Mouse (Mus musculus): Measurements from ENCODE around the gene Glipr1.
"Not testable (repeated sequence)": the region's sequence is repeated elsewhere in the genome, so short reads cannot be mapped to it uniquely, and the experiment has no call there.

Glipr1 gene

DNA sequence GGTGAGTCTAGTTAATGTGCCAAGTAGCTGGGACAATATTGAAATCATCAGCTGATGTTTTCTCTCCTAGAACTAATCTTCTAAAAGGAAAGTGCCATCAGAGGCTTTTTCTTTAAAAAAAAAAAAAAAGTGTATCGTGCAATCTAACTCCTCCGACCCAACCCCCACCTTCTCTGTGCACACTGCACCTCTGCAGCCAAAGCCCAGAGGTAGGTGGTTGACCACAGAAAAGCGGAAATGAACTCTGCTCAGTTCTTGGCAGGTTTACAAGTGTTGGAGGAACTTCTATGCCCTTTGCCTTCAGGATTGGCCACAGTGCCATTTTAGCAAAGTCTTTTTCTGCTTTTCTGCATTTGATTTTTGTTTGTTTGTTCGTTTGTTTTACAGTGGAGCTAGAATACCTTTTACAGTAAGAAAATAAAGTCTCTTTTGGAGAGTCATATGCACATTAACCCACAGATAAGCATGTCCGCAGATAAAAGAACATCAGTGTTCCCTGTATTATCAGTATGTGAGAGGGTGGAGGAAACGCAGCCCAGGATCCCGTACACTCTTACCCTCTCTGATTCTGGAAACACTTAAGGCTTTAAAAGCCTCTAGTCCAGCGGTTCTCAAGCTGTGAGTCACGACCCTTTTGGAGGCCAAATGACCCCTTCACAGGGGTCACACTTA lies at the start of gene Glipr1:
Glipr1 (minus strand) TSS at position 88 of the 672 bp plus-strand sequence.
- DNase-seq (ENCODE audit: low spot score in 2 of 2) = peak; percentile 81 to 87

DNA sequence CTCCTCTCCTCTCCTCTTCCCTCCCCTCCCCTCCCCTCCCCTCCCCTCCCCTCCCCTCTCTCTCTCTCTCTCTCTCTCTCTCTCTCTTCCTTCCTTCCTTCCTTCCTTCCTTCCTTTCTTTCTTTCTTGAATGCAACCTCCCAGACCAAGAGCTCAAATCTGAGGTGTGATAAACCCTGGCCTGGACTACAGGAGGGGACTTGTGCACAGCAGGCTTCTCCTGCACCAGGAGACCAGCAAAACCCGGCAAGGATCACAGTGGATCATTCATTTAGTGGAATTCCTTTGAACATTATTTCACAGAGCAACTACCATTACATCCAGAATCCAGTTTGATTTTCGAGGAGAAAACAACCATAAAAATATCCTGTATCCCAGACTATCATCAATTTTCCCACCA lies 49.5 kb upstream of the Glipr1 start:
- DNase-seq (ENCODE audit: low spot score in 2 of 2) = not testable (repeated sequence)

DNA sequence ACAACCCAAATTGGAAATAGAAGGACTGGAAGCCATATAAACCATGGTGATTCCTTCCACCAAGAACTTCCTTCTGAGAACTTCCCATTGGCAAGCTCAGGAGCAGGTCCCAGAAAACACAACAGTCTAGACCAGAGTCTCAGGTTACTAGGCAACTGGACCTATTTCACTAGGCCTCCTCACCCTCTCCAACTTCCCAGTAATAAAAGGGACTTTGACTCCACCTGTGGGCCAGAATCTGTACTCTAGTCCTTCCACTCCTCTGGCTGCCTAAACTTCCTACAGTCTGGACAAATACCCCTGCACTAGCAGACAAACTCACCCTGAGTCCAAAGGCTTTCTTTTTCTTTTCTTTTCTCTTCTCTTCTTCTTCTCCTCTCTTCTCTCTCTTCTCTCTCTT lies 48.8 kb upstream of the Glipr1 start:
- no peak for DNase-seq (ENCODE audit: low spot score in 2 of 2)

DNA sequence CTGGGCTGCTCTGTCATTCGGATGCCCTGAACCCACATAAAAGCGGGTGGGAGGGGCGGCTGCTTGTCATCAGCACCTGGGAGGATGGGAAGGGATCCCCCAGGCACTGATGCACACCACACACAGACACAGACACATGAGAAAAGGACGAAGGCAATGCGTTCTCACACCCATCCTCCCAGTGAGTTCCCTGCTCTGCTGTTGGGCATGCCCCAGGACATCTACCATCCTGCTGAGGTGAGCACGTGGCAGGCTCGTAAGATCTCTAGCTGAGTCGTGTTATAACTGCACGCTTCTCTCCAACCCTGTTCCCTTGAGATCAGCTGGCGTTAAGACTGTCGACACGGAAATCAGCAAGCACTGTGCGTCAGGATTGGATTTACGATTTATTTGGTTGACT lies 41.9 kb upstream of the Glipr1 start:
- DNase-seq (ENCODE audit: low spot score in 2 of 2) = not testable (repeated sequence)

DNA sequence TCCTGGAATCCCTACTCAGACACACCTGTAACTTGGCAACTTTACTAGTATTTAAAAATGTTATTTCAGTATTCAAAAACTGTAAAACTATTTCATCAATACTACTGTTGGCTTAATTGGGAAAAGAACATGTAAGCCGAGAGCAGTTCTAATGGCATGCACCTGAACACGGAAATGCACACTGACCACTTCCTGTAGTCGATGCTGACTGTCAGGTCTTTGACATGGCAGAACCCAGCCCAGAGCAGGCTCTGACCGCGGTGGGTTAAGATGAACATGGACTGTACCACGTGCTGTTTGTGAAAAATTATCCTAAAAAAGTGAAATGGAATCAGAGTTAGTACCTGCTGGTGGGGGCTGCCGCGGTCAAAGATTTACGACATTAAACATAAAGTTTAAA lies 41.1 kb upstream of the Glipr1 start:
- not testable (repeated sequence) for DNase-seq (ENCODE audit: low spot score in 2 of 2)

DNA sequence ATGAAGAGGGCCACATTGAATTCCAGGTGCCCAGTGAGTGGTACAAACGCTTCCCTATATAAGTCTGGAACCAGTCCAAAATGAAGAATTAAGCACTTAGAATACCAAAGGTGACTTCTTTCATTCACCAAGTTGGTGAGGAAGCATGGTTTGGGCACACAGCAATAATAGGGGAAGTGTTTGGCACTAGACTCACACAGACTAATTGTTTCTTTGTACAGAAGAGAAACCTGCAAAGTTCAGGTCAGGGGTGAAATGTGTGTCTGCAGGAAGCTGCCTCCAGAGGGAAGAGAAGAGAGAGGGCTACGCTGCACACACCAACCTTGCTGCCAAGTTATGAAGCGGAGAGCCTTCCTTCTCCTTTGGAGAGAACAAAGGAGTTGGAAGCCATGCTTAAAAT lies 26.3 kb upstream of the Glipr1 start:
- DNase-seq (ENCODE audit: low spot score in 2 of 2) = not testable (repeated sequence)

DNA sequence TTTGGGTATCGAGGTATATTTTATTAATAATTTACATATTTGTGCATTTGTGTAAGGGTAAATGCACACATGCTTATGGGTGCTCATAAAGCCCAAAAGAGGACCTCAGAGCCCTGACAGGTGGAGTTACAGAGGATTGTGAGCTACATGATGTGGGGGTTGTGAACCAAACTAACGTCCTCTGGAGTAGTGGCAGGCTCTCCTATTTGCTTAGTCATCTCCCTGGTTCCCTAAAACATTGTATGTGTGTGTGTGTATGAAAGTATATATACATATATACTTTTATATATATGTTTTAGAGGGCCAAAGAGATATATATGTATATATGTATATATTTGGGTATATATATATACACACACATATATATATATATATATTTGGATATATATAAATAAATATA lies 21.2 kb upstream of the Glipr1 start:
- DNase-seq (ENCODE audit: low spot score in 2 of 2) = no peak

DNA sequence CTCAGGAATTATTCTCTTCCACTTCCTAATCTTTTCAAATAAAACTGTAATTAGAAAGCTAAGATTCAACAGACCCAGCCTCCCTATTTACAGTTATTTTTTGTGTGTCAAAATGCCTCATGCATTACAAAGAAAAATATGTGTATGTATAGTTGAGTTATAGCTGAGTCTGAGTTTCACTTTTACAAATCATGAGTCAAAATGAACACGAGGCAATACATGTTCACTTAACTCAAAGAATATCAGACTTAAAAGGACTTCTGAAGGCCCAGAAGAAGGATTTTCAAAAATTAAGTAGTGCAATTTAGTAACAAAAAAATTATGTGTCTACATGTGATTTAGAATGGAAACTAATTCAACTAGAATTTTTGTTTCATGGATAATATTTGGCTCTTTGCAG lies 7.1 kb upstream of the Glipr1 start:
- not testable (repeated sequence) for DNase-seq (ENCODE audit: low spot score in 2 of 2)

DNA sequence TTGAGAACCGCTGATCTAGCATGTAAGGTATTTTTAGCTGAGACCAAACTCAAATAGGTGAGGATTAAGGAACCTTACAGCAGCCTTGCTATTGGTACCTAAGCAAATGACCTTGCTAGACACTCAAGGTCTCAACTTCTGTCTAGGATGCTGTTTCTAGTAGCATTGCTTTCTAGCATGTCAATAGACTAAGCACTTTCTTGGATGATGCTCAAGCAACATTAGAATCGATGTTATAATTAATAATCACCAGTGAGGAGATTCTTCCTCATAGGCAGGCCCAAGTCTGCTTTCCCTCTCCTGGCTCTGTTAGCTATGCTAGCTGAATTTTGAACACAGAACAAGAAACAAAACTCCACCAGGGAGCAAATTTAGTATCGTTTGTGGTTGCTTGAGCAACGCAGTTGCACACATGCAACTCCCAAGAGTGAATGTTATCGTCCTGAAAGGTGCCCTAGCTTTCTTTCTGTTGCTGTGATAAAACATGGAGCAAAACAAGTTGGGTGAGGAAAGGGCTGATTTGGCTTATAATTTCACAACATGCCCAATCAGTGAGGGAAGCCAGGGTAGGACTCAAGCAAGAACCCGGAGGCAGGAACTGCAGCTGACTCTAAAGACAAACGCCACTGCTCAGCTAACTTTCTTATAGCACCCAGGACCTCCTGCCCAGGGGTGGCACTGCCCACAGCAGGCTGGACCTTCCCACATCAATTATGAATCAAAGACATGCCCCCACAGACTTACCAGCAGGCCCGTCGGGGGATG lies 493 bp downstream of the Glipr1 start:
- no peak for DNase-seq (ENCODE audit: low spot score in 2 of 2)

DNA sequence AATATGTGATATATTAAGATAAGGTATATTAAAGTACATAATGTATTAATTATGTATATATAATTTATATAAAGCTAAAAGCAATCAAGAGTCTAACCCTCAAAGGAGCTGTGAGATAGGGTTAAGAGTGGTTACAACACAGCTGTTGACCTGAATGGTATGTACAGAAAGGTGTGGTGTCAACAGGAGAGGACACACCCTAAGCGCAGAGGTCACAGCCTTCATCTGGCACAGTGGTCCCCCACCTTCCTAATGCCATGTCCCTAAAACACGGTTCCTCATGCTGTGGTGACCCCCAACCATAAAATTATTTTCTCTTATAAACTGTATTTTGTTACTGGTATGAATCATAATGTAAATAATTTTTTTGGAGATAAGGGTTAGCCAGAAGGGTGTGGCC lies 1.1 kb downstream of the Glipr1 start:
- DNase-seq (ENCODE audit: low spot score in 2 of 2) = no peak

DNA sequence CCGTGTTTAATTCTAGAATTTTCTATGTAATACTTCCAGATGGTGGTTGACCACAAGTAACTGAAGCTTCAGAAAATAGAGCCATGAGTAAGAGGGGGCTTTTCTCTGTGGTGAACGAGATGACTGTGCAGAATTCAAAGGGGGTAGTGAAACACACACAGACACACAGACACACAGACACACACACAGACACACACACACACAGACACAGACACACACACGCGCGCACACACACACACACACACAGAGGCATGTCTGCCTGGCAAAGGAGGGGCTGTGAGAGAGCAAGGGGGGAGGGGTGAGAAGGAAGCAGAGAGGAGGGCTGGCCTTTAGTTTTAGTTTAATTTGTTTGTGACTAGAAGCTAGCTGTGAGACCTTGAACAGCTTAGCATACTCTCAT lies 1.9 kb downstream of the Glipr1 start:
- DNase-seq (ENCODE audit: low spot score in 2 of 2) = peak; percentile 51

DNA sequence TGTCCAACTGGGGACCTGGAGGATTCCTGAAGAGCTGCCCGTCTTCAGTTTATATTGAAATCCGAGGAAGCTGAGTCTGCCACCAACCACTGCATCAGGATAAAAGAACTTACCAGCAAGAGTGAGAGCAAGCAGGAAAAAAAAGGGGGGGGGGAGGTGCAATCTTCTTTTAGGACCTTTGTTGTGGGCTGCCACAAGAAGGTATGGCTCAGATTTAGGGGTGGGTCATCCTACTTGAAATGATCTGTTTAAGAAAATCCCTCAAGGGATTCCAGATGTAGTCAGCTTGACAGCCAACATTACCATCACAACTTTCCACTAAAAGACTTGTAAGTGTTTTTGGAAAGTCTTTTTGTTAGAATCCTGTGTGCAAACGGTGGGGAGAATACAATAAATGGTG lies 2.7 kb downstream of the Glipr1 start:
- no peak for DNase-seq (ENCODE audit: low spot score in 2 of 2)

DNA sequence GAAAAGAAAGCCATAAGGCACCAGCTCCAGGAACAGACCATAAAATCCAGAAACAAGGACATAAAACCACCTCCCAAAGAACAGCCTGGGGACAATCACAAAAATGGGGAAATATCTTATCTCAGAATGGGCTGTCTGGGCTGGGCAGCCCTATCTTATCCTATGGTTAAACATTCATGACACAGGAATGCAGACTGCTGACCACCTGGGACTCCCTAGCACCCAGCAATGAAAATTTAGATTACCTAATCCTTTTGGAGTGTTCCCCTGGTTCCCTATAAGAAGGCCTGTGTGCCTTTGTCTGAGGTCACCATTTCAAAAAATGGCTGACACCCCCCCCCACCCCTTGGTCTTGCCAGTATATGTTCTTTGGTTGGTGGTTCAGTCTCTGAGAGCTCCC lies 4.8 kb downstream of the Glipr1 start:
- no peak for DNase-seq (ENCODE audit: low spot score in 2 of 2)

DNA sequence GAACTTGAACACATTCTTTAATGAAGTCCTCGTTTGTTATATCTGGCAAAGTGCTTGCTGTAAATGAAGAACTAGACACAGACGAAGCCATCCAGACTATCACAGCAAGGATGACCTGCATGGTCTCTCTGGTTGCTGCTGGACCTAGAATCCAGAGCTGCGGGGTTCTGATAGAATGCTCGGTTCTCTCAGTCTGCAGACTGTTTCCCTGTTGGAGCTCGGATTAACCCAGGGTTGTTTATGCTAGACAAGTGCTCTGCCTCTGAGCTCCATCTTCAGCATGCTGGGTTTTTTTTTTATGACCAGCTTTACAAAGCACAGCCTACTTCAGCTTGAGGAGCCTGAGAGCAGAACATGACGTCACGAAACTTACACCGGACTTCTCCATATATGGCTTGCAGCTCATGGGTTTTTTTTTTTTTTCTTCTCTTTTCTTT lies 5.5 kb downstream of the Glipr1 start:
- peak; percentile 51 to 56 for DNase-seq (ENCODE audit: low spot score in 2 of 2)

DNA sequence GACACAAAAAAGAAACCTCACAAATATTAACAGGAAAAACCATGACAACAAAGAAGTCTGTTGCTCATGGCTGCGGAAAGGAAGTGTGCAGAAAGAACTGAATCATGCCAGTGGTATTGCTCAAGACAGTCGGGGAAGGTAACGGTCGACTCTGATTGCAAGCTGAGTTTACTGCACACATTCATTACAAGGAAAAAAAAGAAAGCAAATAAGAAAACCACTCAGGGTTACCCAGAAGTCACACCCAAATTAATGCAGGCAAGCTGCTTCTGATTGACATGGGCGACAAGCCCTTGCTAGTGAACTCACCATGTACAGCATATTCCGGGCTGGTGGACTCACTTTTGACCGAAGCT lies 5.9 kb downstream of the Glipr1 start:
- DNase-seq (ENCODE audit: low spot score in 2 of 2) = peak; percentile 11 to 15

DNA sequence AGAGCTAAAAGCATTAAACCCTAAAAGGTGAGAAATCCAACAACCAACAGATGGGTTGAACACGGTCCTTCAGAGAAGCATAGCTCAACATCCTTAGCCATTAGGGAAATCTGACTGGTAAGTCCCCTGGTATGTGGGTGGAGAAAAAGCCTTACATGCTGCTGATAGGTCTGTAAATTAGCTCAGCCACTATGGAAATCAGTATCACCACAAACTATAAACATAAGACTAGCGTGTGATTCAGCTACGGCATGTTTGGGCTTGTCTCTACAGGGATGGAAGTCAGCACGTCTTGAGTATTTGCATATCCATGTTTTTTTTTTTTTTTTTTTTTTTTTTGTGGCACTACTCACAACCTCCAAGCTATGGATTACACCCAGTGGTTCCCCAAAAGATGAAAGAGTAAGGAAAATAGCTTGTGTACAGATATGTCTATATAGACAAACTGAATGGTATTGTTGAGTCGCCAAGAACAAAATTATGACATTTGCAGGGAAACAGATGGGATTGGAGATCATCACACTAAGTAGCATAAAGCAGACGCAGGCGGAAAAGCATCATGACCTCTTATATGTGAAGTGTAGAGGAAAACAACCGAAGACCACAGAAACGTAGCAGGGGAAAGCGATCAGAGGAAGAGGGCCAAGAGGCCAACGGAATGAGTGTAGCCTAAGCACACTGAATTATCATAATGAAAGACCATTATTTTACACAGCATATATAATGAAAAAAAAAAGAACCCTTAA lies 6.5 kb downstream of the Glipr1 start:
- peak; percentile 28 to 30 for DNase-seq (ENCODE audit: low spot score in 2 of 2)

DNA sequence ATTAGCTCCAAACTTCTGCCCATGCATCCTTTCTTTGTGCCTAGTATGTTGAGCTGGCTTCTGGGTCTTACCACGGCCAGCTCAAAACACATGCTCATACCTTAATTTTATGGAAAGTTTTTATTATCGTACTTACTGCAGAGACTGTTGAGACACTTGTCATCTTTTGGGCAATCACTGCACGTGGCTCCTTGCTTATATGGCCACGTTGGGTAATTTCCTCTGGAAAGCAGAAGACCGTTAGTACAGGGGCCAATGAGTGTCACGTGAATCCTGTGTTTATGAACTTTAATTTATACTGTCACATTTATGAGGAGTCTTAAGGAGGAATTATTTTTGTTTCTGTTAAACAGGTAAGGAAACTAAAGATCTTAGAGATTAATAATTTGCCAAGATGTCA lies 16.0 kb downstream of the Glipr1 start:
- no peak for DNase-seq (ENCODE audit: low spot score in 2 of 2)

DNA sequence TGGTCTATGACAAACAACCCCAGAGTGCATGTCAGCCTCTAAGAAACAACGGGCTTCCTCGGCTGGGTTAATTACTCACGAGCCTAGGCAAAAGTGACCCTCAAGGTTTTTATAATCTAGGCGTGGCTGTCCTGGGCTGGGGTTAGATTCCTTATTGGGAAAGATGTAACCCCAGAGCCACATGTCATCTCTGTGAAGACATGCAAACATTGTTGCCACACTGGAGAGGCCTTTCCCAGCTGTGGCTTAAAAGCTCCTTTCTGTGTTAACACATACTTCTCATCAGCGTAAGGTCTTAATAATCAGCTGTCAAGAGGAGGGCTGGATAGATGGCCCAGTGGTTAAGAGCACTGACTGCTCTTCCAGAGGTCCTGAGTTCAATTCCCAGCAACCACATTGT lies 19.4 kb downstream of the Glipr1 start:
- no peak for DNase-seq (ENCODE audit: low spot score in 2 of 2)

DNA sequence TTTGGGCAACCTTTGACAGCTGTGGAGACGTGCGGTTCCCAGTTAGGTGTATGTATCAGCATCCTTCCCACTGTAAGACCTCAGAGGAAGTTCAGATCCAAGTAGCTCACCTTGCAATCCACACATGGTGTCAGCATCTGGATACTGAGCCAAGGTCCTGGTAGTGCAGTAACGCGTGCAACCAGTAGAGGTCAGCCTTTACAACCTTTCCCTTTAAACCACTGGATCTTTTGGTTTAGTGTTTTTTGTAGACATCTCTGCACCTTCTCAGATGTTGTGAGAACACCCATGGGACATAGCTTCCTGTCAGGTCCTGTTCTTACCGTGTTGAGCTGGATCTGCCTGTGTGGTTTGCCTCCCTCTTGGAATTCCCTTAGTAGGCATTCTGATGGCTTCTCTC lies 24.8 kb downstream of the Glipr1 start:
- DNase-seq (ENCODE audit: low spot score in 2 of 2) = peak; percentile 48 to 72

DNA sequence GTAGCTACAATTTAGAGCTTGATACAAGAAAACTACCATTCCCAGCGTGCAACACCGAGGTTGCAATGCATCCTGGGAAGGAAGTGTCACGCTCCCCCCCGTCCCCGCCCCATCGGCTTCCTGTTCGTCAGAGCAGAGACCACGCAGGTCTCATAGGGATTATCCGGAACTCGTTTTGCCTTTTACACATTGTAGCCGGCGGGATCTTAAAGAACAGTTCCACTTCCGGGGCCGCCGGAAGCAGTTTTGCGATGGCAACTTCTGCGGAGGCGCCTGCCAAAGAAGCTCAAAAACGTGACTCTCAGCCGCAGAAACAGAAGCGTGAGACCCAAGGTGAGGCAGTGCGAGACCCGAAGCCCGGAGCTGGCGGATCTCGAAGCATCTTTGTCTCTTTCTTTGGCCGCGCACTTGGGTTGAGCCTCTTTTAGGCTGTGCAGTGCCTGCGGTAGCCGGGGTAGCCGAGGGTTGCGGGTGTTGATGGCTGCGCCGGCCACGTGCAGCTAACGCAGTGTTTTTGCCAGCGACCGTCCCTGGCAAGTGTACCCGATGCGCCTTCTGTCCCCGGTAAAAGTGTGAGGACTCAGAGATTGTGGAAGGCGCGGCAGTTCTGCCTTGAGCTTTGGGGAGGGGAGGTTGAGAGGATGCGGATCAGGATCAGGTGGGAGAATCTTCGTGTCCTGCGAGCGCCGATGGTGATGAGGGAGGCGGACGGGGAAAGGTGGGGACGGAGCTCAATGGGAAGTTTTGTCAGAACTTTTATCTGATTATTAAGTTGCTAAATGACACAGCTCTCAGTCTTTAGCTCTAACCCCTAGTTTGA lies 29.7 kb downstream of the Glipr1 start, which contains the start of gene Krr1:
Krr1 (plus strand) TSS at position 123 of the 820 bp plus-strand sequence.
- DNase-seq (ENCODE audit: low spot score in 2 of 2) = peak; percentile 87 to 89

DNA sequence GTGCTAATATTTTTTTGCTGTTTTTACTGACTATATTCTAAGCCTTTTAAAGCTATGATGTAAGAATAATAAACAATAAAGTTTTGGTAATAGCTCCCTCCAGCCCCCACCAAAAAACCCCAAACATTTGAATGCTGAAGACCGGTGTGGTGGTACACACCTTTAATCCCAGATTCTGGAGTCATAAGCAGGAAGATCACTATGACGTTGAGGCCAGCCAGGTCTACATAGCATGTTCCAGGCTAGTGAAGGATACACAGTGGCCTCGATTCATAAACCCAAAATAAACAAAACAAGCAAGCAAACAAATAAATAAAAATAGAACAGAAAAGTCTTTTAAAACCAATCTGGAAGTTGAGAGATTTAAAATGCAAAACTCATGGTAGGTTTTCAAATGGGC lies 30.5 kb downstream of the Glipr1 start:
- no peak for DNase-seq (ENCODE audit: low spot score in 2 of 2)

DNA sequence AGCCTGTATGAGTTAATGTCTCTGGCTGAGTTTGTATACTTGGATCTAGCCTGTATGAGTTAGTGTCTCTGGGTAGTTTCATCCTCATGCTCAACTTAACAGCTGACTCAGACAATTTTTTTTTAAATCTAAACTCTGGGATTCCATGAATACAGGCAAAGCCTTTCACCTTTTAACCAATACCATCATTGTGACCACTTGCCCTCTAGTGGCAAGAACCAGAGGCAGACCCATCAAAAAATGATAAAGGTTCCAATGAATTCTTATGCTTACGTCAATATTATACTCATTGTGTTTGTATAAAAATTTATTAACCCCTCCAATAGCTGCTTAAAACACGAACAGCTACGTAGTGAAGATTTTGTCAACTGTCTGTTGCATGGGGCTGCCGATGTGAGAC lies 36.0 kb downstream of the Glipr1 start:
- DNase-seq (ENCODE audit: low spot score in 2 of 2) = no peak
